Mouse (Mus musculus): ENCODE data around the gene Anks1b. TPM values are rescaled to one million over a fixed set of nuclear protein-coding genes. Genes with fewer than 3 reads are reported as not detected.

The Anks1b gene
- total RNA-seq, 1 experiment from 2014 or later, result not detected

GRCm38 (mm10) chr10:90116867-90117266 is 243.6 kb downstream of the Anks1b start:
- ATAC-seq (replicated peaks; ENCODE audit: insufficient number of reproducible peaks, low FRiP score, low TSS enrichment, poor library complexity, severe bottlenecking), result no peak

- ATAC-seq (replicated peaks; ENCODE audit: insufficient number of reproducible peaks, low FRiP score, low TSS enrichment, poor library complexity, severe bottlenecking), result no peak
Observed at GRCm38 (mm10) chr10:90117836-90118235, 244.5 kb downstream of the Anks1b start.

GRCm38 (mm10) chr10:90137538-90137937 is 264.2 kb downstream of the Anks1b start:
- ATAC-seq (replicated peaks; ENCODE audit: insufficient number of reproducible peaks, low FRiP score, low TSS enrichment, poor library complexity, severe bottlenecking), result no peak

GRCm38 (mm10) chr10:90140947-90141346 is 267.6 kb downstream of the Anks1b start:
- ATAC-seq (replicated peaks; ENCODE audit: insufficient number of reproducible peaks, low FRiP score, low TSS enrichment, poor library complexity, severe bottlenecking), result no peak

- no peak for ATAC-seq (replicated peaks; ENCODE audit: insufficient number of reproducible peaks, low FRiP score, low TSS enrichment, poor library complexity, severe bottlenecking)
Observed at GRCm38 (mm10) chr10:90144444-90144843, 271.1 kb downstream of the Anks1b start.

GRCm38 (mm10) chr10:90151510-90151909 is 278.2 kb downstream of the Anks1b start:
- ATAC-seq (replicated peaks; ENCODE audit: insufficient number of reproducible peaks, low FRiP score, low TSS enrichment, poor library complexity, severe bottlenecking), result no peak

GRCm38 (mm10) chr10:90169941-90170580 is 296.8 kb downstream of the Anks1b start:
- ATAC-seq (replicated peaks; ENCODE audit: insufficient number of reproducible peaks, low FRiP score, low TSS enrichment, poor library complexity, severe bottlenecking), result no peak

- no peak for ATAC-seq (replicated peaks; ENCODE audit: insufficient number of reproducible peaks, low FRiP score, low TSS enrichment, poor library complexity, severe bottlenecking)
Observed at GRCm38 (mm10) chr10:90190366-90190765, 317.1 kb downstream of the Anks1b start.

GRCm38 (mm10) chr10:90196936-90197335 is 323.6 kb downstream of the Anks1b start:
- ATAC-seq (replicated peaks; ENCODE audit: insufficient number of reproducible peaks, low FRiP score, low TSS enrichment, poor library complexity, severe bottlenecking), result no peak

GRCm38 (mm10) chr10:90210044-90210443 is 336.7 kb downstream of the Anks1b start:
- no peak for ATAC-seq (replicated peaks; ENCODE audit: insufficient number of reproducible peaks, low FRiP score, low TSS enrichment, poor library complexity, severe bottlenecking)

- ATAC-seq (replicated peaks; ENCODE audit: insufficient number of reproducible peaks, low FRiP score, low TSS enrichment, poor library complexity, severe bottlenecking), result no peak
Observed at GRCm38 (mm10) chr10:90220470-90220869, 347.2 kb downstream of the Anks1b start.

GRCm38 (mm10) chr10:90222793-90223495 is 349.6 kb downstream of the Anks1b start:
- ATAC-seq (replicated peaks; ENCODE audit: insufficient number of reproducible peaks, low FRiP score, low TSS enrichment, poor library complexity, severe bottlenecking), result no peak

- ATAC-seq (replicated peaks; ENCODE audit: insufficient number of reproducible peaks, low FRiP score, low TSS enrichment, poor library complexity, severe bottlenecking), result no peak
Observed at GRCm38 (mm10) chr10:90235273-90235672, 362.0 kb downstream of the Anks1b start.

GRCm38 (mm10) chr10:90237290-90237689 is 364.0 kb downstream of the Anks1b start:
- ATAC-seq (replicated peaks; ENCODE audit: insufficient number of reproducible peaks, low FRiP score, low TSS enrichment, poor library complexity, severe bottlenecking), result no peak

- ATAC-seq (replicated peaks; ENCODE audit: insufficient number of reproducible peaks, low FRiP score, low TSS enrichment, poor library complexity, severe bottlenecking), result no peak
Observed at GRCm38 (mm10) chr10:90258944-90259714, 385.8 kb downstream of the Anks1b start.

GRCm38 (mm10) chr10:90271321-90271720 is 398.0 kb downstream of the Anks1b start:
- ATAC-seq (replicated peaks; ENCODE audit: insufficient number of reproducible peaks, low FRiP score, low TSS enrichment, poor library complexity, severe bottlenecking), result no peak

GRCm38 (mm10) chr10:90273311-90273710 is 400.0 kb downstream of the Anks1b start:
- ATAC-seq (replicated peaks; ENCODE audit: insufficient number of reproducible peaks, low FRiP score, low TSS enrichment, poor library complexity, severe bottlenecking), result no peak

GRCm38 (mm10) chr10:90286589-90286988 is 413.3 kb downstream of the Anks1b start:
- no peak for ATAC-seq (replicated peaks; ENCODE audit: insufficient number of reproducible peaks, low FRiP score, low TSS enrichment, poor library complexity, severe bottlenecking)

GRCm38 (mm10) chr10:90303249-90303648 is 429.9 kb downstream of the Anks1b start:
- no peak for ATAC-seq (replicated peaks; ENCODE audit: insufficient number of reproducible peaks, low FRiP score, low TSS enrichment, poor library complexity, severe bottlenecking)

GRCm38 (mm10) chr10:90306156-90306555 is 432.8 kb downstream of the Anks1b start:
- no peak for ATAC-seq (replicated peaks; ENCODE audit: insufficient number of reproducible peaks, low FRiP score, low TSS enrichment, poor library complexity, severe bottlenecking)
